Mouse (Mus musculus) liver, adult 2 months (tissue): ENCODE results near the gene Kcnn3. TPM values are rescaled to one million over a fixed set of nuclear protein-coding genes. Genes with fewer than 3 reads are reported as not detected.

Experiments used
- DNase-seq: peaks from one replicate; pipeline ENCODE4 v3.0.0-alpha.2; 2011; ENCODE audit warnings: low read depth, low spot score; ENCODE audit errors: extremely low read depth
- H3K27ac ChIP-seq: fragments of 200-500 bp; replicated peaks from 2 replicates; pipeline ENCODE4 v1.5.1; 2012; ENCODE audit warnings: low read depth, mild to moderate bottlenecking, control low read depth, inconsistent platforms, low read length; ENCODE audit not compliant: insufficient read depth
- H3K27me3 ChIP-seq: fragments of 200-500 bp; 2 replicates; pipeline ENCODE4 v1.6.1; 2012; ENCODE audit warnings: mild to moderate bottlenecking, moderate library complexity, low read length, inconsistent platforms; ENCODE audit not compliant: control insufficient read depth, insufficient read depth
- H3K36me3 ChIP-seq: fragments of 200-500 bp; 2 replicates; pipeline ENCODE4 v1.6.1; 2012; ENCODE audit warnings: low read length, inconsistent platforms; ENCODE audit not compliant: control insufficient read depth, insufficient read depth
- H3K4me1 ChIP-seq: fragments of 200-500 bp; 2 replicates; pipeline ENCODE4 v1.6.1; 2011; ENCODE audit warnings: low read length; ENCODE audit not compliant: control insufficient read depth, insufficient read depth
- H3K4me3 ChIP-seq: fragments of 200-500 bp; 2 replicates; pipeline ENCODE4 v1.5.1; 2011; ENCODE audit warnings: low read depth, mild to moderate bottlenecking, control low read depth, low read length, moderate library complexity; ENCODE audit not compliant: insufficient read depth
- H3K79me2 ChIP-seq: fragments of 200-500 bp; 2 replicates; pipeline ENCODE4 v1.6.1; 2012; ENCODE audit warnings: inconsistent platforms, mild to moderate bottlenecking, low read length, moderate library complexity; ENCODE audit not compliant: control insufficient read depth, insufficient read depth
- H3K9ac ChIP-seq: fragments of 200-500 bp; 2 replicates; pipeline ENCODE4 v1.6.1; 2012; ENCODE audit warnings: low read depth, mild to moderate bottlenecking, control low read depth, inconsistent platforms, low read length
- CTCF ChIP-seq: fragments of 200-500 bp; IDR thresholded peaks from 2 replicates; pipeline ENCODE4 v1.5.1; 2011; ENCODE audit warnings: low read depth, low read length, control low read depth
- POLR2A ChIP-seq: fragments of 200-500 bp; IDR thresholded peaks from 2 replicates; pipeline ENCODE4 v1.6.1; 2011; ENCODE audit warnings: low read length, control low read depth; ENCODE audit not compliant: insufficient read depth; ENCODE audit errors: extremely low read depth
- WGBS: fragments of 180-500 bp; shearing (Covaris S2); methylation state at CpG from one replicate; pipeline ENCODE4 v1.1.7; 2018; 5-methylcytosine and 5-hydroxymethylcytosine counted together
- polyA plus RNA-seq: library from polyadenylated mRNA; depleted of rRNA; stranded (reverse); fragments of >200 nt; gene quantifications from 2 replicates; pipeline ENCODE4 v1.2.3, GENCODE M21; 2012
- total RNA-seq: library from RNA; depleted of rRNA; stranded (reverse); fragments of >200 nt; gene quantifications from 2 replicates; pipeline ENCODE4 v1.2.3, GENCODE M21; 2014

Kcnn3 gene
- total and polyA plus RNA-seq, 2 experiments = under 0.01 to 0.06 TPM

- H3K9ac ChIP-seq = no peak overlapping the region
- no peaks in the 10 kb centered on the region for H3K4me1 ChIP-seq
- no peaks in the 10 kb centered on the region for H3K79me2 ChIP-seq
- no peak for DNase-seq
- WGBS = 50% methylated on average over 3 of the region's 3 CpGs
- TF ChIP-seq CTCF (no peak), POLR2A (no peak)
- no peaks in the 10 kb centered on the region for H3K27me3 ChIP-seq
- no peak overlapping the region for H3K4me3 ChIP-seq
- no peaks in the 10 kb centered on the region for H3K36me3 ChIP-seq
- no peak overlapping the region for H3K27ac ChIP-seq
Measured at GRCm38 (mm10) chr3:89570362-89570761, 50.4 kb downstream of the Kcnn3 start.

GRCm38 (mm10) chr3:89574260-89574659, 54.3 kb downstream of the Kcnn3 start:
- Histone ChIP-seq H3K4me3 (no peak overlapping the region), H3K36me3 (no peaks in the 10 kb centered on the region), H3K9ac (no peak overlapping the region), H3K79me2 (no peaks in the 10 kb centered on the region), H3K4me1 (no peaks in the 10 kb centered on the region), H3K27me3 (peaks cover 3% of the 10 kb centered on the region; the same call in 1 of the 2 replicates), H3K27ac (no peak overlapping the region)
- no peak for TF ChIP-seq POLR2A
- no peak for TF ChIP-seq CTCF
- 84% methylated on average over 2 of the region's 2 CpGs for WGBS
- DNase-seq = no peak

DNA sequence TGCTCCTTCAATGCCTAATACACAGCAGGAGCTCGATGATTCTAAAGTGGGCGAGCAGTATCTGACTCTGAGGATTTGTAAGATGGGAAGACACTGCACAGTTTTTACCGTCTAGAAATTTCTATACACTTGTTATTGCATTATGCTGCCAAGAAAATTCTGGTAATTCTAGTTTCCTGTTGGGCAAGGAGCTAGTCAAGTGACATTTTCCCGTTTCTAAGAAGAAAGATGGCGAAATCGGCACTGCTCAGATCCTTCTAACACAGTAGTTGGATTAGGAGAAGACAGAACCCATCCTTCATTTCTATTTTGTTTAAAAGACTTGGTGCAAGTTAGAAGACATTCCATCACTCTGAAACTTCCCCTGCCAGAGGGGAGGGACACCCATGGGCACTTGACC, 56.4 kb downstream of the Kcnn3 start:
- Histone ChIP-seq H3K79me2 (no peaks in the 10 kb centered on the region), H3K9ac (no peak overlapping the region), H3K4me3 (no peak overlapping the region), H3K36me3 (no peaks in the 10 kb centered on the region), H3K27ac (no peak overlapping the region), H3K4me1 (no peaks in the 10 kb centered on the region), H3K27me3 (peaks cover 3% of the 10 kb centered on the region; the same call in 1 of the 2 replicates)
- 89% methylated on average over 6 of the region's 6 CpGs for WGBS
- TF ChIP-seq POLR2A = no peak
- no peak for TF ChIP-seq CTCF
- no peak for DNase-seq

GRCm38 (mm10) chr3:89577154-89577553, 57.2 kb downstream of the Kcnn3 start:
- WGBS = 93% methylated on average over 5 of the region's 5 CpGs
- Histone ChIP-seq H3K4me3 (no peak overlapping the region), H3K27me3 (peaks cover 3% of the 10 kb centered on the region; the same call in 1 of the 2 replicates), H3K36me3 (no peaks in the 10 kb centered on the region), H3K27ac (no peak overlapping the region), H3K4me1 (no peaks in the 10 kb centered on the region), H3K79me2 (no peaks in the 10 kb centered on the region), H3K9ac (no peak overlapping the region)
- DNase-seq = no peak
- no peak for TF ChIP-seq POLR2A
- no peak for TF ChIP-seq CTCF

DNA sequence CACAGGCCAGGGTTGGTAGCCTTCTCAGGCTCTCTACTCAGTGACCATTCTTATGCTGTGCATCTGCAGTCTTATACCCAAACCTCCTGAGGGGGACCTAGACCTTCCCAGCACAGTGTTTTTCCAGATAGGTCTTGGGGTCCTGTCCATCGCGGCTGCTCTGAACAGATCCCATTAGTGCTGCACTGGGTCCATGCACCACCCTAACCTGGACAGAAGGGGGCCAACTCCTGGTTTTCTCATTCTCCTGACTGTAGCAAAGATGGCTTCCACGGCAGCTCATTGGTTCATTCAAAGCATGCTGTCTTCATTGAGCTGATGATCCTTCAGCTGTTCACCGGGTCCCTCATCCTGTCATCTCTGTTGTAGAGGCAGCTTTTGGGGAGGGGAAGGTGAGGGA, 58.1 kb downstream of the Kcnn3 start:
- Histone ChIP-seq H3K79me2 (no peaks in the 10 kb centered on the region), H3K9ac (no peak overlapping the region), H3K27me3 (peaks cover 3% of the 10 kb centered on the region; the same call in 1 of the 2 replicates), H3K4me1 (no peaks in the 10 kb centered on the region), H3K36me3 (no peaks in the 10 kb centered on the region), H3K27ac (no peak overlapping the region), H3K4me3 (no peak overlapping the region)
- WGBS = 80% methylated on average over 4 of the region's 4 CpGs
- TF ChIP-seq CTCF (no peak), POLR2A (no peak)
- DNase-seq = no peak

GRCm38 (mm10) chr3:89578803-89579202, 58.8 kb downstream of the Kcnn3 start:
- Histone ChIP-seq H3K9ac (no peak overlapping the region), H3K27me3 (peaks cover 3% of the 10 kb centered on the region; the same call in 1 of the 2 replicates), H3K79me2 (no peaks in the 10 kb centered on the region), H3K4me1 (no peaks in the 10 kb centered on the region), H3K4me3 (no peak overlapping the region), H3K36me3 (no peaks in the 10 kb centered on the region), H3K27ac (no peak overlapping the region)
- WGBS = 41% methylated on average over 10 of the region's 10 CpGs
- TF ChIP-seq CTCF = no peak
- no peak for TF ChIP-seq POLR2A
- DNase-seq = peak; percentile 41
